Mouse (Mus musculus): ENCODE results near the gene Il17re. TPM values are rescaled to one million over a fixed set of nuclear protein-coding genes. Genes with fewer than 3 reads are reported as not detected.

Gene Il17re
- polyA plus RNA-seq, 1 experiment from 2014 or later, result 0.09 TPM

- H3K9ac ChIP-seq, result no peak overlapping the region
- H3K9me3 ChIP-seq (replicated peaks), result no peaks in the 10 kb centered on the region
- no peak overlapping the region for H3K4me3 ChIP-seq (replicated peaks)
- no peak overlapping the region for H3K4me2 ChIP-seq
- no peak overlapping the region for H3K27ac ChIP-seq (replicated peaks)
- ATAC-seq (ENCODE audit: insufficient read depth), result no peak
- WGBS (ENCODE audit: insufficient replicate concordance), result 41% methylated on average over 7 of the region's 7 CpGs
- peaks cover 7% of the 10 kb centered on the region for H3K27me3 ChIP-seq
- H3K36me3 ChIP-seq (replicated peaks), result no peaks in the 10 kb centered on the region
- peaks cover 36% of the 10 kb centered on the region for H3K4me1 ChIP-seq (replicated peaks)
These were observed 28.9 kb downstream of the Il17re start for GRCm38 (mm10) chr6:113487125-113487576.

DNA sequence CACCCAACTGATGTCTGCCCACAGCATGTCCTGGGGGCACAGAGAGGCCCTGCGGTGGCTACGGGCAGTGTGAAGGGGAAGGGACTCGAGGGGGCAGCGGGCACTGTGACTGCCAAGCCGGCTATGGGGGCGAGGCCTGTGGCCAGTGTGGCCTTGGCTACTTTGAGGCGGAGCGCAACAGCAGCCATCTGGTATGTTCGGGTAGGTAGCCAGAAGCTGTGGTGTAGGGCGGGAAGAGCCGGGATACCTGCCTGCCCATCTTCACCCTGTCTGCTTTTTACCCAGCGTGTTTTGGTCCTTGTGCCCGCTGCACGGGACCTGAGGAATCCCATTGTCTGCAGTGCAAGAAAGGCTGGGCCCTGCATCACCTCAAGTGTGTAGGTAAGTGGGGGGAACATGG, 31.1 kb downstream of the Il17re start:
- H3K9ac ChIP-seq, result no peak overlapping the region
- no peaks in the 10 kb centered on the region for H3K9me3 ChIP-seq (replicated peaks)
- H3K4me3 ChIP-seq (replicated peaks), result no peak overlapping the region
- H3K27ac ChIP-seq (replicated peaks), result no peak overlapping the region
- H3K4me1 ChIP-seq (replicated peaks), result peaks cover 26% of the 10 kb centered on the region
- ATAC-seq (ENCODE audit: insufficient read depth), result no peak
- H3K4me2 ChIP-seq, result no peak overlapping the region
- WGBS (ENCODE audit: insufficient replicate concordance), result 78% methylated on average over 14 of the region's 14 CpGs
- peaks cover 3% of the 10 kb centered on the region for H3K27me3 ChIP-seq
- no peaks in the 10 kb centered on the region for H3K36me3 ChIP-seq (replicated peaks)

DNA sequence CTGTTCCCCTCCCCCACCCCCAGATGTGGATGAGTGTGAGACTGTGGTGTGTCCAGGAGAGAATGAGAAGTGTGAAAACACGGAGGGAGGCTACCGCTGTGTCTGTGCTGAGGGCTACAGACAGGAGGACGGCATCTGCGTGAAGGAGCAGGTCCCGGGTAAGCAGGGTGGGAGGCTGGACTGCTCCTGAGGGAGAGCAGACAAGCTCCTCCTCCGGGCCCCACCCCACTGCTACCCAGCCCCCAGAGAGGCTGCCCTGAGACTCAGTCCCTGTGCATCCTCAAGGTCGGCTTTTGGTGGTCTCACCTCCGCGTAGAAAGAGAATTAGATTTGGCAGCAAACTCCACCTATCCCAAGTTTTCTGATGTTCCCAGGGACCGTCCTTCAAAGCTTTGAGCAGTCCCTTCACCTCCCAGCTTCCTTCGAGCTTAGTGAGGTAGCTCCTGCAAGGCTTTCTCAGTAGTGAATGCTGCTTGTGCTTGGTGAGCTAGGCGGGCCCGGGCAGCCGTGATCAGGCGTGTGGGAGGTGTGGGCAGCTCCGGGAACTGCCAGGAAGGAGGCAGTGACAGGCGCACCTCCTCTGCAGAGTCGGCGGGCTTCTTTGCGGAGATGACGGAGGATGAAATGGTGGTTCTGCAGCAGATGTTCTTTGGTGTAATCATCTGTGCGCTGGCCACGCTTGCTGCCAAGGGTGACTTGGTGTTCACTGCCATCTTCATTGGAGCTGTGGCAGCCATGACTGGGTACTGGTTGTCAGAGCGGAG, 34.0 kb downstream of the Il17re start:
- Histone ChIP-seq H3K27ac (replicated peaks) (no peak overlapping the region), H3K9me3 (replicated peaks) (no peaks in the 10 kb centered on the region), H3K4me2 (no peak overlapping the region), H3K9ac (no peak overlapping the region), H3K4me1 (replicated peaks) (peaks cover 26% of the 10 kb centered on the region), H3K27me3 (peaks cover 32% of the 10 kb centered on the region), H3K36me3 (replicated peaks) (no peaks in the 10 kb centered on the region), H3K4me3 (replicated peaks) (no peak overlapping the region)
- 77% methylated on average over 24 of the region's 24 CpGs for WGBS (ENCODE audit: insufficient replicate concordance)
- ATAC-seq (ENCODE audit: insufficient read depth), result no peak

- ATAC-seq (ENCODE audit: insufficient read depth), result peak; percentile 74
- H3K9me3 ChIP-seq (replicated peaks), result no peaks in the 10 kb centered on the region
- peak overlapping the region; percentile 38; the same call in 1 of the 2 replicates for H3K27ac ChIP-seq (replicated peaks)
- H3K4me3 ChIP-seq (replicated peaks), result peak overlapping the region; percentile 53
- peaks cover 19% of the 10 kb centered on the region for H3K4me1 ChIP-seq (replicated peaks)
- peak overlapping the region; percentile 38; the same call in 1 of the 2 replicates for H3K9ac ChIP-seq
- H3K4me2 ChIP-seq, result peak overlapping the region; percentile 80
- H3K36me3 ChIP-seq (replicated peaks), result no peaks in the 10 kb centered on the region
- WGBS (ENCODE audit: insufficient replicate concordance), result under 1% methylated on average over 54 of the region's 54 CpGs
- H3K27me3 ChIP-seq, result peaks cover 49% of the 10 kb centered on the region
These were observed 36.0 kb downstream of the Il17re start for GRCm38 (mm10) chr6:113494258-113494788.

DNA sequence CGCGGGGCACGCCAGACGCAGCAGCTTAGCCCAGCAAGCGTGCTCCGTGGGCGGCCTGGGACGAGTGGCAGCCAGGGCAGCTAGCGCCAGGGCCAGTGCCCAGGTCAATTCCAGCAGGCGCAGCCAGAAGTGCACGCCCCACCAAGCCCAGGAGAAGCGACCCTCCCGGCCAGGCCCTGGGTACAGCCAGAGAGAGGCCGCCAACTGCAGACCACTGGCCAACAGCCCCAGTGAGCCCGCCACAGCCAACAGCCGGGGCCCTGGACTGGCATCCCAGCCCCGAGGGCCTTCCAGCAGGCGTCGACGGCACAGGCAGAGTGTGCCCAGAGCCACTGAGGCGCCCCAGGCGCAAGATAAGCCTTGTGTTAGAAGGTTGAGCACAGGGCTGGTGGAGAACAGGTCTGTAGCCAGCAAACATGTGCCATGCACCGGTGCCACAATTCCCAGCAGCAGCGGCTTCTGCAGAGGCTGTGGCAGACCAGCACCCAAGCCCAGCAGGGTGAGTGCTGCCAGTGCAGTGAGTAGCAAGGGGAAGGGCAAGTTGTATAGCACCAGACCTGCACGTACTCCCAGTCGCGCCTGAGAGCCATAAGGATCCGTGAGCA, 36.9 kb downstream of the Il17re start:
- peak overlapping the region; percentile 53 for H3K4me3 ChIP-seq (replicated peaks)
- WGBS (ENCODE audit: insufficient replicate concordance), result 37% methylated on average over 28 of the region's 28 CpGs
- ATAC-seq (ENCODE audit: insufficient read depth), result no peak

GRCm38 (mm10) chr6:113499346-113499745, 41.1 kb downstream of the Il17re start:
- H3K4me1 ChIP-seq (replicated peaks), result peaks cover 12% of the 10 kb centered on the region
- H3K9me3 ChIP-seq (replicated peaks), result no peaks in the 10 kb centered on the region
- ATAC-seq (ENCODE audit: insufficient read depth), result no peak
- H3K36me3 ChIP-seq (replicated peaks), result no peaks in the 10 kb centered on the region
- H3K9ac ChIP-seq, result no peak overlapping the region
- 29% methylated on average over 6 of the region's 6 CpGs for WGBS (ENCODE audit: insufficient replicate concordance)
- H3K27me3 ChIP-seq, result peaks cover 84% of the 10 kb centered on the region
- no peak overlapping the region for H3K27ac ChIP-seq (replicated peaks)
- H3K4me3 ChIP-seq (replicated peaks), result no peak overlapping the region
- H3K4me2 ChIP-seq, result no peak overlapping the region

More for the DNA sequence above, 36.9 kb downstream of the Il17re start:
- Histone ChIP-seq H3K27ac (replicated peaks) (no peak overlapping the region), H3K9me3 (replicated peaks) (no peaks in the 10 kb centered on the region), H3K9ac (no peak overlapping the region; the same call in 1 of the 2 replicates), H3K4me2 (peak overlapping the region; percentile 80), H3K4me1 (replicated peaks) (peaks cover 19% of the 10 kb centered on the region), H3K27me3 (peaks cover 57% of the 10 kb centered on the region), H3K36me3 (replicated peaks) (no peaks in the 10 kb centered on the region)

GRCm38 (mm10) chr6:113501388-113502084, 43.3 kb downstream of the Il17re start, which contains the start of gene Prrt3:
Prrt3 (minus strand) TSS chr6:113501931.
- Histone ChIP-seq H3K27ac (replicated peaks) (no peak within 1 kb of the TSS), H3K36me3 (replicated peaks) (no peaks in the 10 kb centered on the region), H3K4me3 (replicated peaks) (no peak within 1 kb of the TSS), H3K4me1 (replicated peaks) (no peaks in the 10 kb centered on the region), H3K4me2 (no peak within 1 kb of the TSS), H3K27me3 (peaks cover 62% of the 10 kb centered on the region), H3K9ac (no peak within 1 kb of the TSS), H3K9me3 (replicated peaks) (no peaks in the 10 kb centered on the region)
- no peak for ATAC-seq (ENCODE audit: insufficient read depth)
- 9% methylated on average over 32 of the region's 32 CpGs for WGBS (ENCODE audit: insufficient replicate concordance)

GRCm38 (mm10) chr6:113502801-113503200, 44.5 kb downstream of the Il17re start:
- ATAC-seq (ENCODE audit: insufficient read depth), result no peak
- H3K4me3 ChIP-seq (replicated peaks), result no peak overlapping the region
- no peaks in the 10 kb centered on the region for H3K36me3 ChIP-seq (replicated peaks)
- H3K4me1 ChIP-seq (replicated peaks), result no peaks in the 10 kb centered on the region
- no peak overlapping the region for H3K4me2 ChIP-seq
- H3K27ac ChIP-seq (replicated peaks), result no peak overlapping the region
- H3K9ac ChIP-seq, result no peak overlapping the region
- WGBS (ENCODE audit: insufficient replicate concordance), result 56% methylated on average over 2 of the region's 2 CpGs
- no peaks in the 10 kb centered on the region for H3K9me3 ChIP-seq (replicated peaks)
- peaks cover 50% of the 10 kb centered on the region for H3K27me3 ChIP-seq

- H3K27me3 ChIP-seq, result peaks cover 24% of the 10 kb centered on the region
- H3K4me1 ChIP-seq (replicated peaks), result 0 out of 2 replicates have a peak, but pooled peaks cover 3% of the 10 kb centered on the region
- 59% methylated on average over 1 of the region's 1 CpGs for WGBS (ENCODE audit: insufficient replicate concordance)
- H3K27ac ChIP-seq (replicated peaks), result no peak overlapping the region
- ATAC-seq (ENCODE audit: insufficient read depth), result no peak
- no peaks in the 10 kb centered on the region for H3K36me3 ChIP-seq (replicated peaks)
- H3K4me2 ChIP-seq, result no peak overlapping the region
- H3K9me3 ChIP-seq (replicated peaks), result no peaks in the 10 kb centered on the region
- no peak overlapping the region for H3K4me3 ChIP-seq (replicated peaks)
- H3K9ac ChIP-seq, result no peak overlapping the region
These were observed 47.4 kb downstream of the Il17re start for GRCm38 (mm10) chr6:113505689-113506088.

GRCm38 (mm10) chr6:113507130-113507529, 48.8 kb downstream of the Il17re start:
- no peak overlapping the region for H3K4me2 ChIP-seq
- no peak overlapping the region for H3K4me3 ChIP-seq (replicated peaks)
- no peak overlapping the region for H3K27ac ChIP-seq (replicated peaks)
- H3K4me1 ChIP-seq (replicated peaks), result 0 out of 2 replicates have a peak, but pooled peaks cover 3% of the 10 kb centered on the region
- H3K36me3 ChIP-seq (replicated peaks), result no peaks in the 10 kb centered on the region
- H3K27me3 ChIP-seq, result peaks cover 10% of the 10 kb centered on the region
- no peak for ATAC-seq (ENCODE audit: insufficient read depth)
- no peak overlapping the region for H3K9ac ChIP-seq
- no peaks in the 10 kb centered on the region for H3K9me3 ChIP-seq (replicated peaks)
